Mouse (Mus musculus) bone marrow macrophage, adult 2 months (primary cell): Measurements from ENCODE around the gene Csgalnact2.

Source experiments
- CTCF ChIP-seq: IDR thresholded peaks from 2 replicates; pipeline ENCODE4 v1.5.1; 2012; ENCODE audit warnings: low read depth, mild to moderate bottlenecking, low read length, moderate library complexity
- POLR2A ChIP-seq: IDR thresholded peaks from 2 replicates; pipeline ENCODE4 v1.6.1; 2012; ENCODE audit warnings: mild to moderate bottlenecking, low read depth, low read length, borderline replicate concordance

DNA sequence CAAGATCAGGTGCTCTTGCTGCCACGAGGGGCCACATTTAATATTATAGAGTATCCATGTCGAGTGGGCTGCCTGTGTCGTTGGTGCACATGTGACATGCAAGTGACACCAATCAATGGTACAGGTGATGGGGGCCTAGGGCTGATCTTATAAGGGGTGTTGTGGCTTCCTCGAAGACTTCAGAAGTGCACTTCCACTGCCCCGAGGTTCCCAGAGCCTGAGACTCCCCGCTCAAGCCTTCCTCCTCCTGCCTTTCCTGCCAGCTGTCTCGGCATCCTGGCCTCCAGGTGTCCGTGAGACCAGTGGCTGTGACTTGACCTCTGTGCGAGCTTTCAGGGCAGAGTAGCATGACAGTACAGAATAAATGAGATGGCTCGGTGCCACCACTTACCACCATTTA, 60.2 kb downstream of the Csgalnact2 start:
- TF ChIP-seq CTCF = no peak
- no peak for TF ChIP-seq POLR2A
